Comparison of ENCODE assay signal across 8 mouse cellular contexts in genomic region chr7:38167724-38168141, GRCm38 (mm10). TPM values are rescaled to one million over a fixed set of nuclear protein-coding genes. Genes with fewer than 3 reads are reported as not detected.
A peak's percentile ranks its signal among the peaks of the same experiment; 100 is the strongest.
DNase-seq lines count a peak whose midpoint lies in the region; ATAC-seq and TF ChIP-seq lines count a peak whose summit lies in the region.

No protein-coding gene starts in this region.

- H3K36me3 ChIP-seq in forebrain, embryonic 10.5 days (replicated peaks) = no peaks in the 10 kb centered on the region
- no peaks in the 10 kb centered on the region for H3K36me3 ChIP-seq in forebrain, embryonic 13.5 days (ENCODE audit: poor library complexity, severe bottlenecking)
- no peaks in the 10 kb centered on the region for H3K36me3 ChIP-seq in heart, embryonic 16.5 days (ENCODE audit: control insufficient read depth, insufficient read depth)
- H3K36me3 ChIP-seq in lung, postnatal 0 days (ENCODE audit: insufficient read depth, low read length) = no peaks in the 10 kb centered on the region

- H3K4me3 ChIP-seq in forebrain, embryonic 10.5 days = no peak overlapping the region
- H3K4me3 ChIP-seq in forebrain, embryonic 13.5 days = no peak overlapping the region
- H3K4me3 ChIP-seq in heart, embryonic 16.5 days (ENCODE audit: low read length) = peak overlapping the region; percentile 44
- H3K4me3 ChIP-seq in lung, postnatal 0 days (ENCODE audit: low read depth, low read length) = no peak overlapping the region

- no peaks in the 10 kb centered on the region; the same call in 1 of the 2 replicates for H3K9me3 ChIP-seq in forebrain, embryonic 10.5 days
- H3K9me3 ChIP-seq in forebrain, embryonic 13.5 days (replicated peaks) = no peaks in the 10 kb centered on the region
- no peaks in the 10 kb centered on the region for H3K9me3 ChIP-seq in heart, embryonic 16.5 days (replicated peaks; ENCODE audit: control insufficient read depth, low read length)
- H3K9me3 ChIP-seq in lung, postnatal 0 days (ENCODE audit: low read length) = no peaks in the 10 kb centered on the region

- no peak overlapping the region for H3K9ac ChIP-seq in forebrain, embryonic 13.5 days
- no peak overlapping the region for H3K9ac ChIP-seq in heart, embryonic 16.5 days (ENCODE audit: low read length)
- no peak overlapping the region for H3K9ac ChIP-seq in lung, postnatal 0 days (replicated peaks; ENCODE audit: low read depth)

- peaks cover 3% of the 10 kb centered on the region for H3K4me1 ChIP-seq in forebrain, embryonic 10.5 days
- no peaks in the 10 kb centered on the region for H3K4me1 ChIP-seq in forebrain, embryonic 13.5 days
- peaks cover 13% of the 10 kb centered on the region for H3K4me1 ChIP-seq in heart, embryonic 16.5 days (ENCODE audit: control insufficient read depth, insufficient read depth, low read length)
- H3K4me1 ChIP-seq in lung, postnatal 0 days (ENCODE audit: insufficient read depth, low read depth, low read length) = no peaks in the 10 kb centered on the region

- no peak overlapping the region for H3K27ac ChIP-seq in forebrain, embryonic 10.5 days
- no peak overlapping the region for H3K27ac ChIP-seq in forebrain, embryonic 13.5 days
- H3K27ac ChIP-seq in heart, embryonic 16.5 days (ENCODE audit: low read length) = no peak overlapping the region
- H3K27ac ChIP-seq in lung, postnatal 0 days (ENCODE audit: low read length) = no peak overlapping the region

- TF ChIP-seq EP300 in lung, postnatal 0 days (IDR thresholded peaks at IDR 0.05) = no peak

- peaks cover 4% of the 10 kb centered on the region; the same call in 1 of the 2 replicates for H3K27me3 ChIP-seq in forebrain, embryonic 10.5 days (ENCODE audit: poor library complexity, severe bottlenecking)
- no peaks in the 10 kb centered on the region for H3K27me3 ChIP-seq in forebrain, embryonic 13.5 days
- H3K27me3 ChIP-seq in heart, embryonic 16.5 days (ENCODE audit: control insufficient read depth, insufficient read depth, low read length) = no peaks in the 10 kb centered on the region
- no peaks in the 10 kb centered on the region for H3K27me3 ChIP-seq in lung, postnatal 0 days (replicated peaks; ENCODE audit: insufficient read depth, low read length)

- peak; percentile 78 for TF ChIP-seq CTCF in lung, postnatal 0 days (IDR thresholded peaks at IDR 0.05)

- H3K4me2 ChIP-seq in forebrain, embryonic 13.5 days = no peak overlapping the region
- peak overlapping the region; percentile 76 for H3K4me2 ChIP-seq in heart, embryonic 16.5 days (ENCODE audit: low read depth, low read length)
- no peak overlapping the region for H3K4me2 ChIP-seq in lung, postnatal 0 days (replicated peaks; ENCODE audit: low read depth, low read length)

- 21% methylated on average over 11 of the region's 11 CpGs for WGBS in forebrain, embryonic 10.5 days
- WGBS in forebrain, embryonic 13.5 days = 16% methylated on average over 11 of the region's 11 CpGs
- 13% methylated on average over 11 of the region's 11 CpGs for WGBS in heart, embryonic 16.5 days
- 17% methylated on average over 11 of the region's 11 CpGs for WGBS in lung, postnatal 0 days

- ATAC-seq in forebrain, embryonic 13.5 days = no peak
- ATAC-seq in heart, embryonic 16.5 days (replicated peaks; ENCODE audit: extremely low read depth, insufficient read depth, low FRiP score) = no peak
- no peak; the same call in 1 of the 2 replicates for ATAC-seq in lung, postnatal 0 days

- peak; percentile 40 for DNase-seq in forebrain, embryonic 10.5 days (ENCODE audit: extremely low spot score, low spot score)
- DNase-seq in R1 (ENCODE audit: low read depth, low spot score) = peak; percentile 83
- peak; percentile 67 for DNase-seq in embryo, embryonic 9.5 days (ENCODE audit: extremely low spot score)
- DNase-seq in layer of hippocampus, postnatal 14 days (ENCODE audit: low spot score in 2 of 2) = peak; percentile 58 to 85
- DNase-seq in lung, postnatal 0 days (ENCODE audit: low spot score) = peak; percentile 81
- peak; percentile 66 for DNase-seq in right cerebral cortex, postnatal 25 days

RNA-seq across cellular contexts. Expression of gene 1600014C10Rik, which starts 15.3 kb away (rescaled TPM):
- polyA plus RNA-seq in forebrain, embryonic 10.5 days (2016; fragmentation: Nextera tagmentation; extraction: Ambion mirVana) = 14.3 and 14.5 TPM in 2 replicates
- 12.5 and 14.0 TPM in 2 replicates for polyA plus RNA-seq in forebrain, embryonic 13.5 days (2015; fragmentation: Nextera tagmentation; extraction: Ambion mirVana)
- polyA plus RNA-seq in heart, embryonic 16.5 days (2015; fragmentation: Nextera tagmentation; extraction: Ambion mirVana) = 20.0 and 25.9 TPM in 2 replicates
- 10 to 100 TPM; 17.4 to 20.6 TPM for total RNA-seq in layer of hippocampus, postnatal 14 days (2021)
- 15.0 and 16.0 TPM in 2 replicates for polyA plus RNA-seq in lung, postnatal 0 days (2015; fragmentation: Nextera tagmentation; extraction: Ambion mirVana)
